Mouse (Mus musculus) frontal cortex, adult 2 months (tissue): ENCODE results near the gene Rack1. TPM values are rescaled to one million over a fixed set of nuclear protein-coding genes. Genes with fewer than 3 reads are reported as not detected.
"Not testable (repeated sequence)": the region's sequence is repeated elsewhere in the genome, so short reads cannot be mapped to it uniquely, and the experiment has no call there.

ENCODE experiments used
- DNase-seq, 2 experiments: peaks; one replicate each; pipeline ENCODE4 v3.0.0; 2022; ENCODE audit warnings: low spot score in 1 of 2; ENCODE audit errors: extremely low spot score in 1 of 2
- polyA plus RNA-seq: library from polyadenylated mRNA; depleted of rRNA; stranded (reverse); fragments of >200 nt; gene quantifications from 2 replicates; pipeline ENCODE4 v1.2.3, GENCODE M21; 2012; rRNA removed

The Rack1 gene
- 453 and 472 TPM in 2 replicates for polyA plus RNA-seq

DNA sequence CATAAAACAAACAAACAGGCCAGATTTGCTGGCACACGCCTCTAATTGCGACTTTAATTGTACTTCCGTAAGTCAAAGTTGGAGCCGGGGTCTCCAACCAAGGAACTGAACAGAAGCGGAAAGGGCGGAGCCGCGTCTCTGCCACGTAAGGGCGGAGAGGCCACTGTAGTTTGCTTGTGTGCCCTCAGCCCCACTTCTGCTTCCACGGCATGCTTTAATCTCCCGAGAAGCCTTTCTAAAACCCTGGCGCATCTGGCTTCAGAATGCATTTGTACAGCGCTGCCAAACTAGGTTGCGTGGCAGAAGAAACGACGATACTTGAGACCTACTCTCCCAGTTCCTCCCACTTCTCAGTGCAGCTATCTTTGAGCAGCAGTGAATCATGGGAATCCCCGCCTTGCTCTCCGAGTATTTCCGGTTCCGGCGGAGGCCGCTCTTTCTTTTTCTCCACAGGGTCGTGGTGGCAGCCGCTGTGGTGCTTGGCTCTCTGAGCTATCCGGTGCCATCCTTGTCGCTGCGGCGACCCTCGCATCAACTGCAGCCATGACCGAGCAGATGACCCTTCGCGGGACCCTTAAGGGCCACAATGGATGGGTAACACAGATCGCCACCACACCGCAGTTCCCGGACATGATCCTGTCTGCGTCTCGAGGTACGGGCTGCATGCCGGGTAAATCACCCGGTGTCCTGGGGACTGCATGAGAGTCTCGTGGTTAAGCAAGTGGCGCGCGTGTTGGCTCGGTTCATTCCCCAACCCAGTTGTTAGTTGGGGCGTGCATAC lies at the start of gene Rack1:
Gene Rack1 (plus strand): TSS at position 412 of the 781 bp plus-strand sequence.
- DNase-seq: peak; percentile 78 to 93

DNA sequence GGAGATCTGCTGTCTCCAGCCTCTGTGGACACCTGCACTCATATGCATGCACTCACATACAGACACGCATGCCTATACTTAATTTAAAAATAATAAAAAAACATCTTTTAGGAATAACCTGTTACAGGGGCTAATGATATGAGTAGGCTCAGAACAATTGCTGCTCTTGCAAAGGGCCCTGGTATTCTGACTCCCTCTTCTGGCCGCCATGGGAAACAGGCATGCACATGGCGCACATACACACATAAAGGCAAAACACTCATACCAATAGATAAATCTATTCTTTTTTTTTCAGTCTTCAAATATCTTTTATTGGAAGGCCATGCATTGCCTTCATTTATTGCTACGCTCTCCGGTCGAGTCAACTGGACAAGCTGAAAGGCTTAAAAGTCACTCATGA lies 49.7 kb upstream of the Rack1 start:
- DNase-seq: no peak

DNA sequence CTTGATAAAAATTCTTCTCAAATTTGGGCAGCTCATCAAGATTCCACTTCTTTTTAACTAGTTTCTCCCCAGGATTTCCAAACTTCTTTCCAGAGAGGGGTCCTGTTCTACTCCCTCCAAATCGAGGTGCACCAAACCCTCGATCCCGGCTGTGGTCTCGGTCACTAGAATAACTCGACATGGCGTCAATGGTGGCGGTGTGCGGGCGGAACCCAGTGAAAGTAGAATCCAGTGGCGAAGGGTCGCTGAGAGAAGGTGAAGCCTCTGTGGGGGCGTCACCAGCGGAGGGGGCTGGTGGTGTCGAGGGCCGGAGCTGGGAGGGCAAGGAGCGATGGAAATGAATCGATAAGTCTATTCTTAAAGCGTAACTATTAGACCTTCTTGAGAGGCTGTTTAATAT lies 46.6 kb upstream of the Rack1 start:
- DNase-seq: not testable (repeated sequence)

DNA sequence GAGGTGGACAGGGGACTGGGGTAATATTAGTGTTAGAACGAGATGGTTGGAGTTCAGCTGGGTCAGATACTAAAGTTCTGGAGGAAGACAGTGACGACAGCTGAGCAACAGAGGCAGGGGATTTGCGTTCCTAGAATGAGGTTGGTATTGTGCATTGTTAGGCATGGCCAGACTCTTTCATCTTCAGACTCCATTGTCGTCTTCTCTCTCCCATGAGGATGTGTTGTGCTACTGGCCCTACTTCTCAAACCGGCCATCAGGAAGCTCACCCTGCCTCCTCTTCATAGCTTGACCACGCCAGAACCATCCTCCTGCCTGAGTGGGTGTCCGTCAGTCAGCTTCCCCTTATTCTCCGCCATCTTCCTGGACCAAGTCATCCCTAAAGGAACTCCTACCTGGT lies 41.1 kb upstream of the Rack1 start:
- no peak for DNase-seq

DNA sequence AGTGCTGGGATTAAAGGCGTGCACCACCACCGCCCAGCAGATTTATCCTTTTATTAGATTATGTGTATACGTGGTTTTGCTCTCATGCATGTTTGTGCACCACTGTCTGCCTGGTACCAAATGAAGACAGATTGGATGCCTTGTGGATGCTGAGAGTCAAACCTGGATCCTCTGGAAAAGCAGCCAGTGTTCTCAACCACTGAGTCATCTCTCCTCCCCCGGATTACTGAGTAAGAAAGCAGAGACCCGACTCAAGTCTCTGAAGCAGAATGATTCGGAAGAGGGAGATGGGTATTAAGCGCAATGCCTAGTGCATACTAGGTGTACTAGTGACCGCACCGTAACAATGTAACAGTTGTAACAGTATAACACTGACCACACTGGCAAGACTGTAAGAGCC lies 36.0 kb upstream of the Rack1 start:
- DNase-seq: peak in 1 of 2 experiments; percentile 58

DNA sequence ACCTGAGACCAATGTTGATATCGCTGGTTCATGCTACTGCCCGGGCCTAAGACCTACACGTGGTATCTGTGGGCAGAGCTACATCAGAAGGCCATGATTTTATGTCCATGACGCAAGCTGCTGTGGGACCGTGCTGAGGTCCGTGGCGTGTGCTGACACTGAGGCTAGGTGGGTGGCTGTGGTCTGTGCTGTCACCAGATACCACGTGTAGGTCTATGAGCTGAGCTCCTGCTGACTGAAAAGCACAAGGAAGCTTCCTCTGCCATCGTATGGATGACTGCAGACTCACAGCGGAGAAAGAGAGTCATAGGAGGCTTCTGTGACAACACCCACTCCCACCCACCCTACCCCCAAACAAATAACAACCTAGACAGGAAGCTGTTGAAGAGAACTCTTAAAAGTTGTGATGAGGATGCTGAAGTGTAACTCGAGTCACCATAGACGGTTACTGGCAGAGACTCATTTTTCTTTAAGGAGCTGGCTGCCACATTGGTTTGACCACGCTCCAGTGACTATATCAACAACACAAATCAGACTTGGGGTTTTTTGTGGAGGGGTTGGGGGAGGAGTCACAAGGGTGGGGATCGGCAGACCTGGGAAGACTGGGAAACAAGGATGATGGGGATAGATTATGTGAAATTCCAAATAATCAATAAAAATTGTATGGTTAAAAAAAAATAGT lies 32.8 kb upstream of the Rack1 start:
- no peak for DNase-seq

- DNase-seq: peak in 1 of 2 experiments; percentile 28
Observed at GRCm38 (mm10) chr11:48771691-48772090, 28.4 kb upstream of the Rack1 start.

DNA sequence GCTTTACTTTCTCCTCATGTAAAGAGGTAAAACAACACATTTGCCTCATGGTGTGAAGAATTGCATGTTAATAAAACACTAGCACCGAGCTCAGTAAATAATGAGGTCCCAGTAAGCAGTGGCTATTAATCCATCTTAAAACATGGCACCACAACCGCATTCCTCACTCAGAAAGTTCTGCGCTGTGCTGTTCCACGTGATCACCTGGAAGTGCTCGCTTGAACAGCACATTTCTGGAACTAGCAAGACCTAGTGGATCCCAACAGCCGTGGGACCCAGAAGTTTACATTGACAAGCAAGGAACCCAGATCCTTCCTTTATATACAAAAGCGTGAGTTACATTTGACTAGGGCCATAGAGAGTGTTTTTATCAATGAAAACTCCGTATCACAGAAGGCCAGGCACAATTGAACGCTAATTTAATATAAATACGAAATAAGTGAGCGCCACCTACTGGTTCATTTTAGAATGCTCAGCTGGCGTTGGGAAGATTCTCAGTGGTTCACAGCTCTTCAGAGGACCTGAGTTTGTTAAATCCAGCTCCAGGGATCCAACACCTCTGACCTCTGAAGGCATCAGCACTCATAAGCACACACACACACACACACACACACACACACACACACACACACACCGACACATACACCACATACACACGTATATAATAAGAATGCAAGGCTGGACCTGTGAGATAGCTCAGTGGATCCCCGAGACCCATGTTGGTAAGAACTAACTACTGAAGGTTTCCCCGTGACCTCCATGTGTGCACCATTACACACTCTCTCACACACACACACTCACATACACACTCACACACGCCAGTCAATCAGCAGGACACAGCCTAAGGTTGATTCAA lies 25.5 kb upstream of the Rack1 start:
- peak; percentile 34 to 89 for DNase-seq

DNA sequence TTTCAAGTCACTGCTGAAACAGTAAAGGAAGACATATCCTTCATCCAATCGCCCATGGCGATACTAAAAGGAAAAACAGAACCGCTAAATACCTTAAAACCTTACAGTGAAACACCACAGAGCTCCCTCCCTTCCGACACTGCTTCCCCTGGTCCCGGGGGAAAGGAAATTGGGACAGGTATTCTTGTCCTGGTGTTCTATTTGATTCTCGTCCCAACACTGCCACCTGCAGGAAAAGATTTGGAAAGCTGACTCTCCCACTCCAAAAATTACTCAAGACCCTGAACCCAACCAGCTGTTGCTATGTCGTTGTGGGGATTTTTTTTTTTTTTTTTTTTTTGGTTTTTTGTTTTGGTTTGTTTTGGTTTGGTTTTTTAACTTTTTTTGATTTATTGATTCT lies 24.6 kb upstream of the Rack1 start:
- peak in 1 of 2 experiments; percentile 85 for DNase-seq

DNA sequence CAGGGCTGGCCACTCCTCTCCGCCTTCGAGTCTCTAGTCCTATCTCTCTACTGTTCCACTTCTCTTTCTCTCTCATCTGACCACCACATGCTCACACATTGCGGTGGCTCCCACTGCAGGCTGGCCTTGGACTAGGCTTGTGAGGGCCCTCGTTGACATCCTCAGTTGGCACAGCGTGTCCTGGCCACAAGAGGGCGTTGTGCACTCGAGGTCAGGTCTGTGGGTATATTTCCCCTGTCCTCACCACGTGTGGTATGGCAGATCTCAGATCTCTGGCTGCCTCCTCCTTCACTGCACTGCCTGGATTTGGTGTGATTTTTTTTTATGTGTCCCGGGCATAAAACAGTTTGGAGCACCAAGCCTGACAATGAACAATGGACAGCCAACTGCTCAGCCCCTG lies 23.5 kb upstream of the Rack1 start:
- no peak for DNase-seq

- DNase-seq: no peak
Observed at GRCm38 (mm10) chr11:48777303-48777702, 22.8 kb upstream of the Rack1 start.

GRCm38 (mm10) chr11:48779450-48779849 lies 20.7 kb upstream of the Rack1 start:
- peak in 1 of 2 experiments; percentile 64 for DNase-seq

- DNase-seq: no peak
Observed at GRCm38 (mm10) chr11:48782243-48782642, 17.9 kb upstream of the Rack1 start.

- no peak for DNase-seq
Observed at GRCm38 (mm10) chr11:48787455-48788211, 12.5 kb upstream of the Rack1 start.

- peak in 1 of 2 experiments; percentile 87 for DNase-seq
Observed at GRCm38 (mm10) chr11:48788311-48789089, 11.6 kb upstream of the Rack1 start.

GRCm38 (mm10) chr11:48789215-48789614 lies 10.9 kb upstream of the Rack1 start:
- no peak for DNase-seq

GRCm38 (mm10) chr11:48789973-48790823 lies 9.9 kb upstream of the Rack1 start:
- peak; percentile 54 to 94 for DNase-seq

DNA sequence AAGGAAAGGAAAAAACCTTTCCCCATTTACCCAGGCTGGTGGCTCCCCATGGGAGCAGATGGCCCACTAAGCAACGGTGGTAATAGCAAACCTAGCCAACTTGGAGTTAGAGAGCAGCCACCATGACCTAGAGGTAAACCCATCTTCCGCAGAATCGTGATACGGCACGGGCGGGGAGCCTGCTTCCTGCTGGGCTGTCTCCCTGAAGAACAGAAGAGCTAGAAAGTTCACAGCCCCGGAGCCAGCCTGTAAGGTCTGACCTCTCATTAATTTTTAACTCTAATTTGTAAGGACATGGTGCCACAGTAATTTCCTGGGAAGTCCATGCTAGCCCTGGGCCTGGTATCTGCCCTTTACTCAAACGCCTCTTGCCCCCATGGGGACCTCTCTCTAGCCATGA lies 9.2 kb upstream of the Rack1 start:
- DNase-seq: no peak

DNA sequence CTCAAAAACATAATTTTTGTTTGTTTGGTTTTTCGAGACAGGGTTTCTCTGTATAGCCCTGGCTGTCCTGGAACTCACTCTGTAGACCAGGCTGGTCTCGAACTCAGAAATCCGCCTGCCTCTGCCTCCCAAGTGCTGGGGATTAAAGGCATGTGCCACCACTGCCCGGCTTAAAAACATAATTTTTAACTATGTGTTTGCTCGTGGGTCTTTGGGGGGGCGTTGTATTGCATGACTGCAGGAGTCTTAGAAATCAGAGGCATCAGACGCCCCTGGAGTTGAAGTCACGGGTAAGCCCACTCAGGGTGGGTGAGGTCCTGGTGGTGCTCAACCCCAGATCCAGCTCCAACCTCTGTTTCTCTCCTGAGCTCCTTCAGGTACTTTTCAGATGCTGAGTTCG lies 8.2 kb upstream of the Rack1 start:
- DNase-seq: not testable (repeated sequence)
